Mouse (Mus musculus) heart, embryonic 10.5 days (tissue): ENCODE results near the gene Sycp2l. TPM values are rescaled to one million over a fixed set of nuclear protein-coding genes. Genes with fewer than 3 reads are reported as not detected.
A peak's percentile ranks its signal among the peaks of the same experiment; 100 is the strongest.

Experiments used
- DNase-seq: peaks from one replicate; pipeline ENCODE4 v3.0.0-alpha.2; 2017; ENCODE audit warnings: low spot score
- H3K27ac ChIP-seq: fragments of 300-500 bp; sonication (generic); 2 replicates; pipeline ENCODE4 v1.5.1; 2016; ENCODE audit warnings: mild to moderate bottlenecking
- H3K27me3 ChIP-seq: fragments of 300-500 bp; sonication (generic); 2 replicates; pipeline ENCODE4 v1.6.1; 2016; ENCODE audit warnings: mild to moderate bottlenecking; ENCODE audit not compliant: poor library complexity, insufficient read depth, severe bottlenecking
- H3K36me3 ChIP-seq: fragments of 300-500 bp; sonication (generic); 2 replicates; pipeline ENCODE4 v1.6.1; 2016; ENCODE audit warnings: mild to moderate bottlenecking, moderate library complexity
- H3K4me1 ChIP-seq: fragments of 300-500 bp; sonication (generic); 2 replicates; pipeline ENCODE4 v1.6.1; 2016; ENCODE audit warnings: mild to moderate bottlenecking
- H3K4me3 ChIP-seq: fragments of 300-500 bp; sonication (generic); 2 replicates; pipeline ENCODE4 v1.5.1; 2016; ENCODE audit warnings: mild to moderate bottlenecking, moderate library complexity
- H3K9me3 ChIP-seq: fragments of 300-500 bp; sonication (generic); 2 replicates; pipeline ENCODE4 v1.6.1; 2016; ENCODE audit warnings: mild to moderate bottlenecking, moderate library complexity
- WGBS: fragments of 180-500 bp; shearing (Covaris S2); methylation state at CpG from one replicate; pipeline ENCODE4 v1.1.7; 2016; 5-methylcytosine and 5-hydroxymethylcytosine counted together
- polyA plus RNA-seq: library from polyadenylated mRNA; unstranded; fragments of >200 nt; fragmentation: Nextera tagmentation; extraction: Ambion mirVana; gene quantifications from 2 replicates; pipeline ENCODE4 v1.2.1, GENCODE M21; 2016

The Sycp2l gene
- not detected in 2 replicates for polyA plus RNA-seq

DNA sequence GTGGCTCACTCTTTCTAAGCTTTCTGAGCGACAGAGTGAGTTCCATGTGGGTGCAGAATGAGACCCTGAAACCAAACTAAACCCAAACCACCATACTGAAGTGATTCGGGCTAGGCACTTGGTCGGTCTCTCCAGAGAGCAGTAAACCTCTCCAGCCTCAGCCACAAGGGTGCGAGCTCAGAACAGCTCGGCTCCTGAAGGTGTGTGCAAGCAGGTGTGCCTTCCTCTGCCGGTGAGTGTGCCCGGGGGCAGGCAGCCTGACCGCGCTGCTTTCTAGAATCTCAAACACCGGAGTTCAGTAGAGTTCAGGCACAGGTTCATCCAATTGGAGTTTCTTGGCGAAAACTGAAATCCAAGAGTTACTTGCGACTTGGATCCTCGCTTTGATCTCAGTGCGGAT, at the start of gene Sycp2l:
TSS of gene Sycp2l (plus strand) at position 368 of the 400 bp plus-strand sequence.
- H3K27me3 ChIP-seq: peaks cover 36% of the 10 kb centered on the region; the same call in 1 of the 2 replicates
- no peaks in the 10 kb centered on the region for H3K36me3 ChIP-seq
- peak within 1 kb of the TSS; percentile 42 for H3K4me3 ChIP-seq
- H3K9me3 ChIP-seq: no peaks in the 10 kb centered on the region
- WGBS: 24% methylated on average over 14 of the region's 14 CpGs
- peaks cover 7% of the 10 kb centered on the region; the same call in 1 of the 2 replicates for H3K4me1 ChIP-seq
- no peak within 1 kb of the TSS for H3K27ac ChIP-seq
- DNase-seq: no peak

DNA sequence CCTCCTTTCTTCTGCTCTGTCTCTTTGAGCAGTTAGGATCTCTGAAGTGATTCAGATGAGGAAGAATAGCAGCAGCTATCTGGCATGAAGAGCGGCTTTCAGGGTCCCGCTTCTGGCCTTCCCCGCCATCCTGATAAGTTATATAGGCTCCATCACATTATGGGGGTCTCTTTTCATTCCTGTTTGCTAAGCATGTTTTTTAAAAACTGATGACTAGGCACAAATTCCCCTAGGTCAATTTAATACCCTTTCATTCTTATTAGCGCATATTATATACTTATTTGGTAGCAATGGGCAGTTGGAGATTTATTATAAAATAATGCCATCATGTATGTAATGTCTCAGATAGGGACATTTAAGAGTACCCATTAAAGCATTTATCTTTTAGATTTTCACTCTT, 46.5 kb upstream of the Sycp2l start:
- Histone ChIP-seq H3K4me1 (no peaks in the 10 kb centered on the region), H3K9me3 (no peaks in the 10 kb centered on the region), H3K36me3 (no peaks in the 10 kb centered on the region), H3K4me3 (no peak overlapping the region), H3K27me3 (no peaks in the 10 kb centered on the region), H3K27ac (no peak overlapping the region)
- 88% methylated on average over 4 of the region's 4 CpGs for WGBS
- DNase-seq: no peak

DNA sequence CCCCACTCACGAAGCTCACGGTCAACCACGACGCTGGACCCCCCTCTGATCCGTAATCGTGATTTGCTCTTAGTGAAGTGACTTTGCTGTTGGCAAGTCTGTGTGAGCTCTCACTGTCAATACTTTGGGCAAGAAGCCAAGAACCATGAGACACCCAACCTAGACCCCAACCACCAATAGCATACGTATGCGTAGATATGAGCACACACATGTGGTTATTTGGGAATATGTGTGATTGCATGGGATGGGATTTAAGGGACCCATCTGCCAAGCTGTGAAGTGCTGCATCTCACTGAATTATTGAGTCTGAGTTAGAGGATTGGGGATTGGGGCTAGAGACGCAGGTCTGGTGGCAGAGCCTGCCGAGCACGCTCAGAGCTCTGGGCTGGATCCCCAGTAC, 42.5 kb upstream of the Sycp2l start:
- Histone ChIP-seq H3K27ac (no peak overlapping the region), H3K4me3 (no peak overlapping the region)
- 88% methylated on average over 11 of the region's 11 CpGs for WGBS

DNA sequence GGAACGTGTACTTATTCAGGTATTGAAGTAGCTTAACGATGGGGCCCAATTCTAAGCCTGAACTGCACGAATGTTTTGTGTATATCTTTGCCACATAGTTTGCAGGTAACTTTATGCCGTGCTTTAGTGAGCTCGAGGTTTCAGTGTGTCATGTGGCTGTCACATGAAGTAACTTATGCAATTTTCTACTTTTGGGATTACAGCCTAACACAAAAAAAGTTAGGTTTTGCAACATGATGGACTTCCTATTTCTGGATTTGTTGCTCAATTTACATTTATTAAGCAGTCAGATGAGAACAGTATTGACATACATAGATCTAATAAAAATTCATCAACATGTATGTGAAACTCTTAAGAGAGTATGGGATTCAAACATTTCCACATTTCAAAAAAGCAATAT, 40.3 kb upstream of the Sycp2l start:
- Histone ChIP-seq H3K36me3 (no peaks in the 10 kb centered on the region), H3K27ac (no peak overlapping the region), H3K4me1 (peaks cover 5% of the 10 kb centered on the region), H3K9me3 (no peaks in the 10 kb centered on the region), H3K27me3 (peaks cover 12% of the 10 kb centered on the region; the same call in 1 of the 2 replicates), H3K4me3 (no peak overlapping the region)
- DNase-seq: no peak
- WGBS: 86% methylated on average over 5 of the region's 5 CpGs

More for the DNA sequence above, 42.5 kb upstream of the Sycp2l start:
- Histone ChIP-seq H3K27me3 (no peaks in the 10 kb centered on the region), H3K4me1 (no peaks in the 10 kb centered on the region), H3K9me3 (no peaks in the 10 kb centered on the region), H3K36me3 (no peaks in the 10 kb centered on the region)
- DNase-seq: no peak

DNA sequence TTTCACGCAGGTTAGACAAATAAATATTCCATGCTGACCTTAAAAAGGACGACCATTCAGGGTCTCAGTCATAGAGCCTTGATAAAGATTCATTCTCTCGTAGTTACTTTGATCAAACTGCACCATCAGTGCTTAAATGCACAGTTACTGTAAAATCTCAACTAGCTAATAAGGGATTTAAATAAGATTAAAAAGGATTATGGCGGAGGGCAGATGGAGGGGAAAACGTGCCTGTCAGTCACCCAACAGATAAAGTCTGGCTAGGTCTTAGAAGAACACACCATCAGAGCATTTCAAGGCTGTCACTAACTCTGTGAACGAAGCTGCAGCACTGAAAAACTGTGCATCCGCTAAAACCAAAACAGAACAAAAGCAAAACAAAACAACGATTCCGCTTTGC, 36.2 kb upstream of the Sycp2l start:
- H3K4me3 ChIP-seq: no peak overlapping the region
- DNase-seq: no peak
- no peaks in the 10 kb centered on the region for H3K9me3 ChIP-seq
- no peak overlapping the region for H3K27ac ChIP-seq
- WGBS: 68% methylated on average over 9 of the region's 9 CpGs
- no peaks in the 10 kb centered on the region for H3K36me3 ChIP-seq
- H3K4me1 ChIP-seq: peaks cover 13% of the 10 kb centered on the region
- peaks cover 39% of the 10 kb centered on the region; the same call in 1 of the 2 replicates for H3K27me3 ChIP-seq

DNA sequence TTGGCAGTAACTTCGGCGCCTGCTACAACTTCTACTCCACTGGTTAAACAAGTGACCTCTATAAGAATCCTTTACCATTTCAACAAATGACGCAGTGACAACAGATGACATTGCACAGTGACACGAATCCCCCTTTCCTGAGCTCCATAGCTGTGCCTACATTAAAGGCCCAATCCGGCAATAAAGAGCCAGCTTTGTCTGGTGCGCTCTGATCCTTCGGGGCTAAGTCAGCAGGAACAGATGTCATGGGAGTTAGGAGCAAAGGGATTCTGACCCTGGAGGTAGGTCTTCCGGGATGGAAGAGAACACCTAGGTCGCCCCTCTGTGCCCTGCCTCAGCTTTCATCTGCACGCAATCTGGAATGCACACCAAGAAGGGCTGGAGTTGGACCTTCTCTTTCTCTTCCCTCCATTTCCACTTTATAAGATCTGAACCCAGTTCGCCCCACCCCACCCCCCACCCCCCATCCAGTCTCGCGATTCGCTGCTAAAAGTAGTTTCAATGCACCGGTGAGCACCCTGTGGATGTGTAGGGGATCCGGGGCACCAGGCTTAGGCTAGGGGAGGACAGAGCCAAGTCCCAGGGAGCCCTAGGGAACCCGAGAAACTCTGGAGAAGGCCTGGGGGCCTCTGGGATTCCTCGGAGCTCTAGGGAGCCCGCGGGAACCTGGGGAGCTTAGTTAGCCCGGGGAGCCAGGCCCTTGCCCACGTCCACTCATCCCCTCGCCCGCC, 35.3 kb upstream of the Sycp2l start:
- 9% methylated on average over 24 of the region's 24 CpGs for WGBS

DNA sequence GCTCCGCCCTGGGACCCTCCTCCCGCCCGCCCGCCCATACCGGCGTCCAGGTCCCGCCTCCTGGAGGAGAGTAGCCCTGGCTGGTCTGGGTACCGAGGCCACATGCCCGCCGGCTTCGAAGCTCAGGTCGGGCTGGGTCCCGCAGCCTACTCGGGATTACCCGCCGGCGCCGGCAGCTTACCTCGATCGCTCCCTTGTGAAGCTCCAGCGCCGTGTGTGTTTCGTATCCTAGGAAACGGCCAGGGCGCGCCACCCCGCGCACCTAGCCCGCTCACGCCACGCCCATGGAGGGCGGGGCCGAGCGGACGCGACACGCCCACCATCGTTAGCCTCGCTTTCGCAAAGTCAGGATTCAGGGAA, 34.7 kb upstream of the Sycp2l start, which contains the start of gene Mak:
TSS of gene Mak (minus strand) at position 286 of the 360 bp plus-strand sequence.
- Histone ChIP-seq H3K36me3 (no peaks in the 10 kb centered on the region), H3K27ac (peak within 1 kb of the TSS; percentile 72), H3K9me3 (no peaks in the 10 kb centered on the region), H3K4me1 (peaks cover 13% of the 10 kb centered on the region), H3K4me3 (peak within 1 kb of the TSS; percentile 67), H3K27me3 (peaks cover 39% of the 10 kb centered on the region; the same call in 1 of the 2 replicates)
- peak; percentile 93 for DNase-seq
- 0% methylated on average over 40 of the region's 40 CpGs for WGBS

More for the DNA sequence above, 35.3 kb upstream of the Sycp2l start:
- no peak for DNase-seq
- H3K27me3 ChIP-seq: peaks cover 39% of the 10 kb centered on the region; the same call in 1 of the 2 replicates
- no peaks in the 10 kb centered on the region for H3K36me3 ChIP-seq
- no peaks in the 10 kb centered on the region for H3K9me3 ChIP-seq
- peak overlapping the region; percentile 72 for H3K27ac ChIP-seq
- H3K4me1 ChIP-seq: peaks cover 13% of the 10 kb centered on the region
- peak overlapping the region; percentile 67 for H3K4me3 ChIP-seq

DNA sequence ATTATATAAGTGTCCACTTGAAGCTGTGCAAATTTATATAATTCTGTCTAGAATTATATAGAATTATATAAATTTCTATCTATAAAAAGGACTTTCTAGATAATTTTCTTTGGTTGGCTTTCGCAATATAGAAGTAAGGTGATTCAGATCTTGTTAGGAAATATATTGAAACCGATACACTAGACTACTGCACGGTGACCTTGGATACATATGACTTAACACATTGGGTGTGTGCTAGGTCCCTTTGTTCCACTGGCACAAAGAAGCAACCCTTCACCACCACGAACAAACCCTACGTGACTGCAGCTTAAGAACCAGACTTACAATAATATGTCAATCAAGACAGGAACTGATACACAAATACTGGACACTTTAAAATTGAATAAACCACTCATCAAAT, 34.2 kb upstream of the Sycp2l start:
- Histone ChIP-seq H3K4me3 (peak overlapping the region; percentile 67; the same call in 1 of the 2 replicates), H3K27me3 (peaks cover 39% of the 10 kb centered on the region; the same call in 1 of the 2 replicates), H3K4me1 (peaks cover 13% of the 10 kb centered on the region), H3K27ac (no peak overlapping the region), H3K9me3 (no peaks in the 10 kb centered on the region), H3K36me3 (no peaks in the 10 kb centered on the region)
- WGBS: 59% methylated on average over 5 of the region's 5 CpGs
- DNase-seq: peak; percentile 30

DNA sequence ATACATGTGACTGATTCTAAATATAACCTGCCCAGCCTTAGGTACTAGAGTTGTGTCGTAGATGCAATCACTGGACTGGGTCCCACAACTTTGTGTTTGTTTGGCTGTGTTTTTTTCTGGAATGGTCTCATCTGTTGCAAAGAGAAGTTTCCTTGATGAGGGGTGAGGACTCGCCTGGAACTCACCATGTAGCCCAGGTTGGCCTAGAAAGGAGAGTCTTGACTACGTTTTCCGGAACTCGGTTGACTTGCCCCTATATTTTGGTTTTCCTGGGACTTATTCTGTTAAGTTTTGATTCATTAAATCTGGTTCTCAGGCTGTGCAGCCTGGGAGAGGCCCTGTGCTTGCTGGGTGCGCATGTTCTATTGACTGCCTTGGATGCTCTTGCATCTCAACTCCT, 33.4 kb upstream of the Sycp2l start:
- WGBS: 88% methylated on average over 6 of the region's 6 CpGs
- Histone ChIP-seq H3K4me1 (peaks cover 13% of the 10 kb centered on the region), H3K27me3 (peaks cover 39% of the 10 kb centered on the region; the same call in 1 of the 2 replicates), H3K36me3 (no peaks in the 10 kb centered on the region), H3K27ac (no peak overlapping the region), H3K4me3 (no peak overlapping the region), H3K9me3 (no peaks in the 10 kb centered on the region)
- DNase-seq: peak; percentile 42

DNA sequence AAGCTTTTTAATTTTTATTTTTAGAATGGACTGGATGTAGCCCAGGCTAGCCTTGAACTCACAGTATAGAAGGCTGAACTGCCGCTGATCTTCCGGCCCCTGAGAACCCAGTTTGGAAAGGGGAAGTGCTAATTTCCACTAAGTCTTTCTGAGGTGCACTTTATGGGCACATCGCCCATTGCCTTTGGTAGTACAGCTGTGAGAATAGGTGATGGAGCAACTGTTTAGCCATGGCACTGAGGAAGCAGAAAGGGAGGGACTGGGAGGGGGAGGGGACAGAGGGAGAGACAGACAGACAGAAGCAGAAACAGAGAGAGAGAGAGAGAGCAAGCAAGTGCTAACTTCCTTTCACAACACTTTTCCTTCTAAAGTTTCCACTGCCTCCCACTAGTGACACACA, 29.6 kb upstream of the Sycp2l start:
- no peaks in the 10 kb centered on the region for H3K36me3 ChIP-seq
- 77% methylated on average over 3 of the region's 3 CpGs for WGBS
- H3K4me3 ChIP-seq: no peak overlapping the region
- DNase-seq: no peak
- peaks cover 1% of the 10 kb centered on the region for H3K4me1 ChIP-seq
- peaks cover 22% of the 10 kb centered on the region; the same call in 1 of the 2 replicates for H3K27me3 ChIP-seq
- H3K27ac ChIP-seq: no peak overlapping the region
- no peaks in the 10 kb centered on the region for H3K9me3 ChIP-seq

DNA sequence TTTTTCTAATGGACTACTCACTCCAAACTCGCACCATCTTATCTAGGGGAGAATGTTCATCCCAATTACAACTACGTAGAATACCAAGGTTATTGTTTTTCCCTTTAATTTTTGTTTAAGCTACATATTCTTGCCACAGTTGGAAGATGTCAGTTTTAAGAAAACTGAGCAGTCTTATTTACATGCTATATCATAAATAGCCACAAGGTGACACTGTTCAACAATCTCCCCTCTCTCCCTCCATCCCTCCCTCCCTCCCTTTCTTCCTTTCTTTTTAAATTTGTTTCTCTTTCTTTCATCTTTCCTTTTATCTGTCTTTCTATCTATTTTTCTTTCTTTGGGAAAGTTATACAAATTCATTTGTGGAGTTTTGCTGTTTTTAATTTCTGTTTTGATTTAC, 29.0 kb upstream of the Sycp2l start:
- Histone ChIP-seq H3K9me3 (no peaks in the 10 kb centered on the region), H3K4me1 (no peaks in the 10 kb centered on the region), H3K27ac (no peak overlapping the region), H3K36me3 (no peaks in the 10 kb centered on the region), H3K4me3 (no peak overlapping the region), H3K27me3 (peaks cover 19% of the 10 kb centered on the region; the same call in 1 of the 2 replicates)
- peak; percentile 13 for DNase-seq
- WGBS: 22% methylated on average over 2 of the region's 2 CpGs

DNA sequence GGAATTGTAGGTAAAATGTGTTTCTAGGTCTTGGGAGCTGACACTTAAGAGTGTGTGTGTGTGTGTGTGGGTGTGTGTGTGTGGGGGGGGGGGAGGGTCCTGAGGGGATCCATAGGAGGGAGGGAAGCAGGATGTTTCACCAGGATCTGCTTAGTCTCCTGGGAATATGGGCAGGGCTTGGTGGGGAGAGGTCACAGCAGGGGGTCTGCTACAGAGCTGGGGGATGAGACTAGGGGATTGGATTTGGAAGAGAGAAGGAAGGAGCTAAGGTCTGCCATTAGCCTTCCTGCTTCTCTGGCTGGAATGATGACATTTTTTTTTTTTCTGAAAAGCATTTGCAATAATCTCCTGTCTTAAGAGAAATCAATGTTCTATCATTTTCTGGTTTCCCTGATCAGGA, 25.4 kb upstream of the Sycp2l start:
- Histone ChIP-seq H3K9me3 (no peaks in the 10 kb centered on the region), H3K27ac (no peak overlapping the region), H3K36me3 (no peaks in the 10 kb centered on the region), H3K4me1 (peaks cover 5% of the 10 kb centered on the region; the same call in 1 of the 2 replicates), H3K27me3 (no peaks in the 10 kb centered on the region), H3K4me3 (no peak overlapping the region)
- peak; percentile 38 for DNase-seq

DNA sequence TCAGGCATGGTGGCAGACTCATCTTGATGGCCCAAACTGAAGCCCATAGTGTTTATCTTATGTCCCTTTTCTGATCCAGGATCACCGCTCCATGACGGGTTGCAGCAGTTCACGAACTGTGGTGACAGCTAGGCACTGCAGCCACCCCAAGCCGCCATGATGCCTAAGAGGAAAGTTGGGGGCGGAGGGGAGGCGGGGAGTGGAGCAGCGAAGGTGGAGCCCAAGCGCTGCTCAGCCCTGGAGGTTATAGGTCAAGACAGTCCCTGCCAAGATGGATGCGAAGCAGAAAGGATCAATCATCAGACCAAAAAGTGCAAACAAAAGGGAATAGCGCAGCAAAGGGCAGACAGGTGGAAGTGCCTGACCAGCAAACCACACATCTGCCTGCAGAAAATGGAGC, 22.8 kb upstream of the Sycp2l start:
- Histone ChIP-seq H3K4me3 (no peak overlapping the region), H3K9me3 (no peaks in the 10 kb centered on the region), H3K36me3 (no peaks in the 10 kb centered on the region), H3K4me1 (peaks cover 5% of the 10 kb centered on the region; the same call in 1 of the 2 replicates), H3K27me3 (no peaks in the 10 kb centered on the region), H3K27ac (no peak overlapping the region)
- 21% methylated on average over 10 of the region's 10 CpGs for WGBS
- DNase-seq: peak; percentile 66
